Mouse (Mus musculus): ENCODE results near the gene Gm45618.

DNA sequence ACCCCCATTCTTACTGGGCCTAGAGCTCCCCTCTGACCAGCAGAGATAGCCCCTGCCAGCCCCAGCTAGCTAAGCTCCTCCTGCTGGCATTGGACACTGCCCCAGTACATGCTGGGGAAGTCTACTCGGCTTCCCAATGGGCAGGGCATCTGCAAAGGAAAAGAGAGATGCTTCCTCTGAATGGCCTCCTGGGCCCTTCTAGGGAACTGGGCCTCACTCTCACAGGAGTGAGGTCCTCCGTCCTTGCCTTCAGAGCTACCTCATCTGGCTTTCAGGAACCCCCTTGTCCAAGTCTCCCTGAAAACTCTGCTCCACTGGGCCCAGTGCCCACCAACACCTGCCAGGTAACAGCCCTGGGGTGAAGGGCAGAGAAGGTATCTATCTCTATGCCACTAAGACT, 39.7 kb downstream of the Gm45618 start:
- TF ChIP-seq CTCF (IDR thresholded peaks at IDR 0.05 in 2 of 3, conservative IDR thresholded peaks at IDR 0.05 in 1 of 3; ENCODE audit: control insufficient read depth in 1 of 3, insufficient read depth in 1 of 3, low read depth in 2 of 3, low read length in 3 of 3, poor library complexity in 1 of 3, severe bottlenecking in 1 of 3) (no peak), ZNF384 (IDR thresholded peaks at IDR 0.05; ENCODE audit: low read depth, low read length) (no peak), GATA1 (IDR thresholded peaks at IDR 0.05; ENCODE audit: low read depth, low read length) (no peak), MYC (IDR thresholded peaks at IDR 0.05; ENCODE audit: low read depth, low read length) (no peak)

Measured in MEL (cell line).